Mouse (Mus musculus): ENCODE results near the gene Tmc2. TPM values are rescaled to one million over a fixed set of nuclear protein-coding genes. Genes with fewer than 3 reads are reported as not detected.

The Tmc2 gene
- total RNA-seq, 2 experiments from 2014 or later, result not detected

- DNase-seq (ENCODE audit: low spot score in 2 of 2), result no peak
Measured at GRCm38 (mm10) chr2:130295331-130296133, 100.5 kb downstream of the Tmc2 start.

GRCm38 (mm10) chr2:130296134-130296745 is 101.2 kb downstream of the Tmc2 start:
- no peak for DNase-seq (ENCODE audit: low spot score in 2 of 2)

GRCm38 (mm10) chr2:130297580-130297979 is 102.6 kb downstream of the Tmc2 start:
- no peak for DNase-seq (ENCODE audit: low spot score in 2 of 2)

- no peak for DNase-seq (ENCODE audit: low spot score in 2 of 2)
Measured at GRCm38 (mm10) chr2:130303014-130303413, 108.0 kb downstream of the Tmc2 start.

Other genes starting within 250 kb of the Tmc2 start
- under 1 TPM; 0.14 to 0.17 TPM for gene Tgm3, start 182.8 kb upstream of the Tmc2 start, total RNA-seq (2021)
- not detected for gene Tgm6, start 82.8 kb upstream of the Tmc2 start, total RNA-seq (2021)
- 100 to 1,000 TPM; 231 to 233 TPM for gene Snrpb, start 15.8 kb upstream of the Tmc2 start, total RNA-seq (2021)
- 100 to 1,000 TPM; 129 to 137 TPM for gene Nop56, start 79.2 kb downstream of the Tmc2 start, total RNA-seq (2021)
- gene Idh3b, start 89.4 kb downstream of the Tmc2 start, total RNA-seq (2021), result 100 to 1,000 TPM; 287 to 314 TPM
- gene Ebf4, start 100.0 kb downstream of the Tmc2 start, total RNA-seq (2021), result 10 to 100 TPM; 10.7 to 12.8 TPM
- 10 to 100 TPM; 18.1 to 22.0 TPM for gene Cpxm1, start 202.4 kb downstream of the Tmc2 start, total RNA-seq (2021)
- not detected for gene Gm28372, start 210.0 kb downstream of the Tmc2 start, total RNA-seq (2021)
- gene 1700020A23Rik, start 210.1 kb downstream of the Tmc2 start, total RNA-seq (2021), result not detected
- gene Tmem239, start 211.3 kb downstream of the Tmc2 start, total RNA-seq (2021), result not detected
- 10 to 100 TPM; 93.9 to 96.3 TPM for gene Vps16, start 229.1 kb downstream of the Tmc2 start, total RNA-seq (2021)
- 10 to 100 TPM; 15.7 to 16.8 TPM for gene Pced1a, start 229.5 kb downstream of the Tmc2 start, total RNA-seq (2021)